Mouse (Mus musculus) liver, embryonic 14.5 days (tissue): ENCODE measurements around the gene Pi4kb. TPM values are rescaled to one million over a fixed set of nuclear protein-coding genes. Genes with fewer than 3 reads are reported as not detected.

Experiments
- ATAC-seq: fragments of 200-750 bp; cut with Nextera tagmentation; 2 replicates; pipeline ENCODE4 v1.8.0; 2017; ENCODE audit warnings: moderate number of reproducible peaks, mild to moderate bottlenecking, moderate library complexity; ENCODE audit not compliant: insufficient read depth
- DNase-seq, 3 experiments: peaks; one replicate each; pipeline ENCODE4 v3.0.0-alpha.2; 2012 to 2013; ENCODE audit warnings: low read depth in 3 of 3, low spot score in 3 of 3
- H3K27ac ChIP-seq: fragments of 300-500 bp; sonication (generic); 2 replicates; pipeline ENCODE4 v1.5.1; 2014; ENCODE audit warnings: moderate library complexity, mild to moderate bottlenecking, control low read depth, inconsistent platforms
- H3K27me3 ChIP-seq: fragments of 300-500 bp; sonication (generic); 2 replicates; pipeline ENCODE4 v1.6.1; 2014; ENCODE audit warnings: mild to moderate bottlenecking, low read length, moderate library complexity; ENCODE audit not compliant: control insufficient read depth, insufficient read depth
- H3K36me3 ChIP-seq: fragments of 300-500 bp; sonication (generic); replicated peaks from 2 replicates; pipeline ENCODE4 v1.6.1; 2014; ENCODE audit warnings: low read depth; ENCODE audit not compliant: control insufficient read depth, insufficient read depth
- H3K4me1 ChIP-seq, 2 experiments: fragments of 200-500 bp in 1 of 2; fragments of 300-500 bp in 1 of 2; sonication (generic) in 1 of 2; replicated peaks; 2 replicates each; pipeline ENCODE4 v1.6.1; 2012 to 2014; ENCODE audit warnings: antibody characterized with exemption in 1 of 2, inconsistent platforms in 1 of 2, low read length in 1 of 2; ENCODE audit not compliant: control insufficient read depth in 2 of 2, insufficient read depth in 2 of 2
- H3K4me2 ChIP-seq: fragments of 300-500 bp; sonication (generic); 2 replicates; pipeline ENCODE4 v1.6.1; 2014; ENCODE audit warnings: low read depth, mild to moderate bottlenecking, control low read depth, moderate library complexity
- H3K4me3 ChIP-seq, 2 experiments: fragments of 200-500 bp in 1 of 2; fragments of 300-500 bp in 1 of 2; sonication (generic) in 1 of 2; 2 replicates each; pipeline ENCODE4 v1.5.1; 2012 to 2014; ENCODE audit warnings: low read depth in 2 of 2, low read length in 2 of 2, mild to moderate bottlenecking in 2 of 2, control low read depth in 1 of 2, inconsistent platforms in 1 of 2, moderate library complexity in 1 of 2; ENCODE audit not compliant: insufficient read depth in 1 of 2
- H3K9ac ChIP-seq: fragments of 300-500 bp; sonication (generic); replicated peaks from 2 replicates; pipeline ENCODE4 v1.6.1; 2014; ENCODE audit warnings: mild to moderate bottlenecking, control low read depth, moderate library complexity
- H3K9me3 ChIP-seq: fragments of 300-500 bp; sonication (generic); 2 replicates; pipeline ENCODE4 v1.6.1; 2016; ENCODE audit warnings: low read length, mixed read lengths; ENCODE audit not compliant: control insufficient read depth
- CTCF ChIP-seq: IDR thresholded peaks from 2 replicates; pipeline ENCODE4 v1.5.1; 2016; ENCODE audit warnings: antibody characterized with exemption, low read depth, control low read depth
- EP300 ChIP-seq: IDR thresholded peaks from 2 replicates; pipeline ENCODE4 v1.6.1; 2016; ENCODE audit warnings: antibody characterized with exemption, low read depth
- WGBS: fragments of 180-500 bp; shearing (Covaris S2); extraction: QIAGEN DNeasy Blood & Tissue Kit; methylation state at CpG from one replicate; pipeline ENCODE4 v1.1.7; 2014; ENCODE audit not compliant: insufficient replicate concordance; 5-methylcytosine and 5-hydroxymethylcytosine counted together
- polyA plus RNA-seq, 2 experiments: library from polyadenylated mRNA; depleted of rRNA in 1 of 2; stranded (reverse) in 1 of 2; unstranded in 1 of 2; fragments of >200 nt; fragmentation: Nextera tagmentation in 1 of 2; extraction: Ambion mirVana in 1 of 2; gene quantifications; 2 replicates each; pipeline versions ENCODE4 v1.2.1 to v1.2.3; 2012 to 2014

Pi4kb gene
- polyA plus RNA-seq, 2 experiments: 10.0 to 14.0 TPM

- H3K9me3 ChIP-seq: no peaks in the 10 kb centered on the region
- TF ChIP-seq CTCF (no peak), EP300 (no peak)
- no peaks in the 10 kb centered on the region for H3K36me3 ChIP-seq
- no peak overlapping the region for H3K4me2 ChIP-seq
- DNase-seq (no peak), ATAC-seq (no peak)
- no peak overlapping the region for H3K4me3 ChIP-seq
- H3K27ac ChIP-seq: no peak overlapping the region
- peaks cover 8 to 13% of the 10 kb centered on the region in 2 experiments for H3K4me1 ChIP-seq
- 53% methylated on average over 3 of the region's 3 CpGs for WGBS
- no peak overlapping the region for H3K9ac ChIP-seq
- H3K27me3 ChIP-seq: no peaks in the 10 kb centered on the region
These were observed 2.0 kb upstream of the Pi4kb start for GRCm38 (mm10) chr3:94972552-94972951.

DNA sequence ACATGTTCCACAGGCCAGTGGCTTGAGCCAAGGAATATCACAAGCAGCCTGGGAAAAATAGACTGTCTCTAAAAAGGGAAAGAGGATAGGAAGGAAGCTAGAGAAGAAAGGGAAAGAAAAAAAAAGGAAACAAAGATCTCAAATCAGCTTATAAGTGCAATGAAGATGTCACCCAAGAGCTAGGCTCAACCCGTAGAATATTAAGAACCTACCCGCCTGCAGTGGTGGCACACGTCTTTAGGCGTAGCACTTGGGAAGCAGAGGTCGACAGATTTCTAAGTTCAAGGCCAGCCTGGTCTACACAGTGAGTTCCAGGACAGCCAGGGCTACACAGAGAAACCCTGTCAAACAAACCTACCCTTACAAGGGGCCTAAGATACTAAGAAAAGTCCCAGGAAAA, 911 bp upstream of the Pi4kb start:
- ATAC-seq (no peak), DNase-seq (no peak)
- no peak overlapping the region for H3K4me3 ChIP-seq
- H3K4me1 ChIP-seq: peaks cover 8 to 13% of the 10 kb centered on the region in 2 experiments
- H3K9me3 ChIP-seq: no peaks in the 10 kb centered on the region
- 86% methylated on average over 5 of the region's 5 CpGs for WGBS
- no peak overlapping the region; the same call in 1 of the 2 replicates for H3K9ac ChIP-seq
- no peaks in the 10 kb centered on the region for H3K27me3 ChIP-seq
- H3K4me2 ChIP-seq: peak overlapping the region; percentile 77
- TF ChIP-seq EP300: no peak
- no peak for TF ChIP-seq CTCF
- H3K27ac ChIP-seq: no peak overlapping the region
- peaks cover 2% of the 10 kb centered on the region; the same call in 1 of the 2 replicates for H3K36me3 ChIP-seq

DNA sequence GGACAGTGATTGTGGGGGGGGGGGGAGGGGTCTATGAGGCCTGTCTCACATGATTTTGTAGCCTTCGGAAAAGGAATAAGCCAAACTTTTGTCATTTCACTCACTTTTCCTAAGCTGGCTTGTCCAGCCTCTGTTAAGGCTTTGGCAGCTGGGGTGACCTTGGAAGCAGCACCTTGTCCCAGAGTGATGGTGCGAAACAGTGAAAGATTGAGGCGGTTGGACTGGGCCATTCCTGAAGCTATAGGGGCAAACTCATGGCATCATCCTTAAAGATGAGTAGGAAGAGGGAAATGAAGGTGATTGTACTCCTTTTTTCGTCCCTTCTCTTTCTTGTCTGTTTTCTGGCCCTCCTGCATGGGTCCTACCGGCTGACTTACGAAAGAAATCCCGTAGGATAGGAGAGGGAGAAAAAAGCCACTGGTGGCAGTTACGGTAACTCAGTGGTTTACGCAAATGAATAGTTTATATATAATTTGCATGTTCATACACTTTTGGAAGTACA, 454 bp upstream of the Pi4kb start:
- H3K4me1 ChIP-seq: peaks cover 8 to 13% of the 10 kb centered on the region in 2 experiments
- H3K4me2 ChIP-seq: peak overlapping the region; percentile 77
- H3K27me3 ChIP-seq: no peaks in the 10 kb centered on the region
- H3K9ac ChIP-seq: peak overlapping the region; percentile 65
- WGBS: 24% methylated on average over 9 of the region's 9 CpGs
- no peaks in the 10 kb centered on the region for H3K9me3 ChIP-seq
- peak overlapping the region; percentile 97 to 100 for H3K4me3 ChIP-seq
- peak; percentile 16 for ATAC-seq
- H3K27ac ChIP-seq: peak overlapping the region; percentile 15; the same call in 1 of the 2 replicates
- TF ChIP-seq CTCF (no peak), EP300 (no peak)
- peaks cover 2% of the 10 kb centered on the region; the same call in 1 of the 2 replicates for H3K36me3 ChIP-seq
- DNase-seq: no peak

GRCm38 (mm10) chr3:94984312-94984711, 9.8 kb downstream of the Pi4kb start:
- WGBS: 82% methylated on average over 11 of the region's 11 CpGs
- no peak for DNase-seq
- TF ChIP-seq EP300 (no peak), CTCF (no peak)
- no peak for ATAC-seq
- H3K9me3 ChIP-seq: no peaks in the 10 kb centered on the region
- H3K27me3 ChIP-seq: no peaks in the 10 kb centered on the region
- no peak overlapping the region for H3K4me2 ChIP-seq
- H3K4me3 ChIP-seq: no peak overlapping the region
- no peak overlapping the region for H3K27ac ChIP-seq
- peaks cover 14 to 15% of the 10 kb centered on the region in 2 experiments for H3K4me1 ChIP-seq
- no peaks in the 10 kb centered on the region; the same call in none of the 2 replicates for H3K36me3 ChIP-seq
- H3K9ac ChIP-seq: no peak overlapping the region

DNA sequence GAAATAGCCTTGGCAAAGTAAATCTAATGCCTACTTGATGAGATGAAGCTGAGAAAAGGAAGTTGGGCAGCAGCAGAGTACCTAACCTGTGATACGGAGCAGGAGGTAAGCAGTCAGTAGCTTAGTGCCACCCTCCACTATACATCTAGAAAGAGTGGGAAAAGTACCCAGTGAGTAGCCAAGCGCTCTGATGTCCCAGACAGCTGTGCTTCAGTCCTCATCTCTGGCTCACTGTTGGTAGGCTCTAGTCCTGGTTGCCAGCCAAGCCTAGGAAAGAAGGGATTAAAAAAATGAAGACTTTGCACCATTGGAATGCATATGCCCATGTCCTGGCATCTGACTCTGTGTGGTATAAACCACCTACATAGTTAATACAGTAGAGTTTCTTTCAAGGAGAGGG, 11.0 kb downstream of the Pi4kb start:
- ATAC-seq: no peak
- Histone ChIP-seq H3K27me3 (no peaks in the 10 kb centered on the region), H3K4me3 (no peak overlapping the region), H3K27ac (no peak overlapping the region), H3K4me1 (peaks cover 14 to 15% of the 10 kb centered on the region in 2 experiments), H3K36me3 (no peaks in the 10 kb centered on the region; the same call in none of the 2 replicates), H3K9ac (no peak overlapping the region), H3K9me3 (no peaks in the 10 kb centered on the region), H3K4me2 (no peak overlapping the region)
- no peak for TF ChIP-seq EP300
- TF ChIP-seq CTCF: no peak
- DNase-seq: no peak
- 89% methylated on average over 2 of the region's 2 CpGs for WGBS
